Mouse (Mus musculus): ENCODE measurements around the gene Ptprr.

- TF ChIP-seq CTCF (IDR thresholded peaks at IDR 0.05; ENCODE audit: low read depth, low read length) (peak; percentile 40; the same call in 1 of the 2 replicates), POLR2A (IDR thresholded peaks at IDR 0.05; ENCODE audit: extremely low read depth, insufficient read depth, low read length) (no peak)
Observed at GRCm38 (mm10) chr10:116199035-116199434, 181.0 kb downstream of the Ptprr start.
